25 mouse cellular contexts compared by ENCODE assay signal in genomic region chr4:85939460-85939859, GRCm38 (mm10).
A peak's percentile ranks its signal among the peaks of the same experiment; 100 is the strongest.
DNase-seq lines count a peak whose midpoint lies in the region; ATAC-seq and TF ChIP-seq lines count a peak whose summit lies in the region.
"Had no signal": no experiment of that assay in that cellular context is flagged by ENCODE, and none has a peak within 500 bp of the region (broad histone marks: within the 10 kb centered on the region; RNA-seq: fewer than 3 reads in every experiment).

No protein-coding gene starts in this region.

- H3K36me3 ChIP-seq in kidney, postnatal 0 days (ENCODE audit: insufficient read depth, low read length), result no peaks in the 10 kb centered on the region
- H3K36me3 ChIP-seq in lung, embryonic 16.5 days (ENCODE audit: control insufficient read depth, insufficient read depth, low read length), result no peaks in the 10 kb centered on the region
- H3K36me3 ChIP-seq: embryonic facial prominence, embryonic 12.5 days; embryonic facial prominence, embryonic 15.5 days; G1E; hindbrain, embryonic 12.5 days had no signal

- TF ChIP-seq CTCF in kidney, postnatal 0 days (IDR thresholded peaks at IDR 0.05; ENCODE audit: low read depth), result no peak

- no peak overlapping the region for H3K9ac ChIP-seq in kidney, postnatal 0 days (ENCODE audit: low read depth, low read length)
- no peak overlapping the region for H3K9ac ChIP-seq in lung, embryonic 16.5 days (ENCODE audit: low read length)
- H3K9ac ChIP-seq: embryonic facial prominence, embryonic 12.5 days; embryonic facial prominence, embryonic 15.5 days; forebrain, postnatal 0 days; hindbrain, embryonic 12.5 days had no signal

- peak overlapping the region; percentile 28; the same call in 1 of the 2 replicates for H3K4me2 ChIP-seq in kidney, postnatal 0 days (ENCODE audit: low read length)
- H3K4me2 ChIP-seq in lung, embryonic 16.5 days (ENCODE audit: low read depth, low read length), result no peak overlapping the region
- H3K4me2 ChIP-seq: embryonic facial prominence, embryonic 12.5 days; embryonic facial prominence, embryonic 15.5 days; heart, embryonic 11.5 days; hindbrain, embryonic 12.5 days had no signal

- no peak overlapping the region for H3K27ac ChIP-seq in kidney, postnatal 0 days
- peak overlapping the region; percentile 47 for H3K27ac ChIP-seq in lung, embryonic 16.5 days (ENCODE audit: low read length)
- H3K27ac ChIP-seq: embryonic facial prominence, embryonic 12.5 days; embryonic facial prominence, embryonic 15.5 days; gastrocnemius, adult 2 months; hindbrain, embryonic 12.5 days had no signal

- no peak; the same call in 1 of the 2 replicates for ATAC-seq in kidney, postnatal 0 days (replicated peaks; ENCODE audit: low FRiP score, low read depth)
- peak; percentile 41; the same call in 1 of the 2 replicates for ATAC-seq in lung, embryonic 16.5 days (ENCODE audit: low read depth)
- ATAC-seq in common myeloid progenitor, adult 5-6 weeks (replicated peaks; ENCODE audit: low read depth, poor library complexity, severe bottlenecking), result 0 out of 2 replicates have a peak, but pooled peaks have one; percentile 18
- ATAC-seq: forebrain, embryonic 14.5 days; forebrain, postnatal 0 days; Patski had no signal

- peak; percentile 13 for DNase-seq in kidney, adult 9 months
- DNase-seq in kidney, postnatal 4 days, result no peak
- no peak for DNase-seq in kidney, postnatal 0 days (ENCODE audit: low spot score)
- no peak for DNase-seq in kidney, postnatal 14 days
- DNase-seq in lung, postnatal 25 days (ENCODE audit: low spot score), result no peak
- DNase-seq: adrenal gland, postnatal 10 days; adrenal gland, postnatal 36 days; B cell, adult 2 months; cerebellum, adult 18-20 months; cerebellum, adult 9-10 months; cerebellum, postnatal 14 days; forebrain, postnatal 0 days; gastrocnemius, adult 2 months; gastrocnemius, postnatal 14 days; heart, adult 11 months had no signal

- 0 out of 2 replicates have a peak, but pooled peaks cover 3% of the 10 kb centered on the region for H3K4me1 ChIP-seq in kidney, postnatal 0 days (replicated peaks; ENCODE audit: insufficient read depth, low read length)
- no peaks in the 10 kb centered on the region for H3K4me1 ChIP-seq in lung, embryonic 16.5 days (replicated peaks; ENCODE audit: control insufficient read depth, insufficient read depth, low read length)
- H3K4me1 ChIP-seq: embryonic facial prominence, embryonic 12.5 days; hindbrain, embryonic 12.5 days had no signal

- WGBS in kidney, postnatal 0 days, result 57% methylated on average over 5 of the region's 5 CpGs
- 60% methylated on average over 5 of the region's 5 CpGs for WGBS in lung, embryonic 16.5 days

- H3K27me3 ChIP-seq in kidney, postnatal 0 days (ENCODE audit: insufficient read depth, low read length), result no peaks in the 10 kb centered on the region
- no peaks in the 10 kb centered on the region for H3K27me3 ChIP-seq in lung, embryonic 16.5 days (ENCODE audit: control insufficient read depth, insufficient read depth, low read depth, low read length)
- H3K27me3 ChIP-seq: CH12.LX; embryonic facial prominence, embryonic 12.5 days; embryonic facial prominence, embryonic 15.5 days; hindbrain, embryonic 12.5 days; Patski had no signal

- no peaks in the 10 kb centered on the region for H3K9me3 ChIP-seq in kidney, postnatal 0 days (replicated peaks; ENCODE audit: low read length)
- no peaks in the 10 kb centered on the region for H3K9me3 ChIP-seq in lung, embryonic 16.5 days (ENCODE audit: control insufficient read depth, low read length)
- H3K9me3 ChIP-seq: embryonic facial prominence, embryonic 12.5 days; embryonic facial prominence, embryonic 15.5 days; G1E; hindbrain, embryonic 12.5 days had no signal

- H3K4me3 ChIP-seq in kidney, postnatal 0 days (replicated peaks; ENCODE audit: low read depth, low read length), result no peak overlapping the region
- H3K4me3 ChIP-seq in lung, embryonic 16.5 days (ENCODE audit: low read length), result no peak overlapping the region
- H3K4me3 ChIP-seq: embryonic facial prominence, embryonic 12.5 days; embryonic facial prominence, embryonic 15.5 days; gastrocnemius, adult 2 months; hindbrain, embryonic 12.5 days had no signal
